Mouse (Mus musculus): ENCODE results near the gene Rps27rt. TPM values are rescaled to one million over a fixed set of nuclear protein-coding genes. Genes with fewer than 3 reads are reported as not detected.

Gene Rps27rt
- total and polyA plus RNA-seq, 2 experiments from 2014 or later: 32.8 to 281 TPM

DNA sequence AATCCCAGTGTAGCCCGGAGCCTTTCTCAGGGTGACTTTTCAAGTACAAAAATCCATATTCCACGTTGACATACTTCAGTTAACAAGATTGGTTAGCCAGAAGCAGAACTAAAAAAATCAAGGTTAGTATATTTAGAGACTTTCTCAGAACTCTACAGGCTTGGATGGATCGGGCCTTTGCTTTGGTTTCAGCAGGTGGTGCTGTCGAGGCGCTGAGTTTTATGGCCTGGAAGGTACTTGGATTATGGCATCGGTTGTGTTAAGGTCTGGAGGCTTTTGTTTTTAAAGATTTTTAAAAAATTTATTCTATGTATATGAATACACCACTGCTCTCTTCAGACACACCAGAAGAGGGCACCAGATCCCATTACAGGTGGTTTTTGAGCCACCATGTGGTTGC lies 37.0 kb downstream of the Rps27rt start:
- DNase-seq (ENCODE audit: low spot score) (no peak), ATAC-seq (no peak)
- no peak for TF ChIP-seq CTCF (IDR thresholded peaks at IDR 0.05; ENCODE audit: low read depth)
- no peaks in the 10 kb centered on the region for H3K4me1 ChIP-seq (ENCODE audit: insufficient read depth, low read length)
- no peak overlapping the region for H3K4me3 ChIP-seq (ENCODE audit: low read length)
- no peaks in the 10 kb centered on the region for H3K36me3 ChIP-seq (ENCODE audit: insufficient read depth, low read length)
- WGBS: 89% methylated on average over 6 of the region's 6 CpGs
- H3K9ac ChIP-seq (replicated peaks; ENCODE audit: low read length): no peak overlapping the region
- H3K27me3 ChIP-seq (ENCODE audit: insufficient read depth, low read length): no peaks in the 10 kb centered on the region
- H3K4me2 ChIP-seq (ENCODE audit: low read depth, low read length): no peak overlapping the region
- H3K9me3 ChIP-seq (ENCODE audit: low read length): no peaks in the 10 kb centered on the region
- no peak overlapping the region for H3K27ac ChIP-seq

DNA sequence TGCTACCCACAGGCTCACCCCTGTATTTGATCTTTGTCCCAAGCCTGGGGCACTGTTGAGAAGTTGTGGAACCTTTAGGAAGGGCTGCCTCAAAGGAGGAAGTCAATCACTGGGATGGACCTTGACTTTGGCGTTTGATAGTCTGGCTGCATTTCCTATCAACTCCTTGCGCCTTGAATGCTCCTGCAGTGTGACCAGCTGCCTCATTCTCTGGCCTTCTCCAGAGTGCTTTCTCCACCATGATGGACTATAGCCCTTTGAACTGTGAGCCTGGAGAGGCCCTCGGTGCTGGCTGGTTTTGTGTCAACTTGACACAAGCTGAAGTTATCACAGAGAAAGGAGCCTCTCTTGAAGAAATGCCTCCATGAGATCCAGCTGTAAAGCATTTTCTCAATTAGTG lies 37.9 kb downstream of the Rps27rt start:
- Histone ChIP-seq H3K9ac (replicated peaks; ENCODE audit: low read length) (no peak overlapping the region), H3K4me1 (ENCODE audit: insufficient read depth, low read length) (no peaks in the 10 kb centered on the region), H3K9me3 (ENCODE audit: low read length) (no peaks in the 10 kb centered on the region), H3K36me3 (ENCODE audit: insufficient read depth, low read length) (no peaks in the 10 kb centered on the region), H3K4me3 (ENCODE audit: low read length) (no peak overlapping the region), H3K4me2 (ENCODE audit: low read depth, low read length) (no peak overlapping the region), H3K27ac (no peak overlapping the region), H3K27me3 (ENCODE audit: insufficient read depth, low read length) (no peaks in the 10 kb centered on the region)
- TF ChIP-seq CTCF (IDR thresholded peaks at IDR 0.05; ENCODE audit: low read depth): no peak
- ATAC-seq (no peak), DNase-seq (ENCODE audit: low spot score) (no peak)
- WGBS: 91% methylated on average over 3 of the region's 3 CpGs

- TF ChIP-seq CTCF (IDR thresholded peaks at IDR 0.05; ENCODE audit: low read depth): no peak
- Histone ChIP-seq H3K9ac (replicated peaks; ENCODE audit: low read length) (no peak overlapping the region), H3K27ac (no peak overlapping the region), H3K4me3 (ENCODE audit: low read length) (no peak overlapping the region), H3K4me1 (ENCODE audit: insufficient read depth, low read length) (peaks cover 6% of the 10 kb centered on the region; the same call in 1 of the 2 replicates), H3K9me3 (ENCODE audit: low read length) (no peaks in the 10 kb centered on the region), H3K27me3 (ENCODE audit: insufficient read depth, low read length) (no peaks in the 10 kb centered on the region), H3K4me2 (ENCODE audit: low read depth, low read length) (no peak overlapping the region), H3K36me3 (ENCODE audit: insufficient read depth, low read length) (no peaks in the 10 kb centered on the region)
- ATAC-seq: no peak
- DNase-seq (ENCODE audit: low spot score): no peak
- 70% methylated on average over 2 of the region's 2 CpGs for WGBS
Measured at GRCm38 (mm10) chr9:114936687-114937086, 45.9 kb downstream of the Rps27rt start.

DNA sequence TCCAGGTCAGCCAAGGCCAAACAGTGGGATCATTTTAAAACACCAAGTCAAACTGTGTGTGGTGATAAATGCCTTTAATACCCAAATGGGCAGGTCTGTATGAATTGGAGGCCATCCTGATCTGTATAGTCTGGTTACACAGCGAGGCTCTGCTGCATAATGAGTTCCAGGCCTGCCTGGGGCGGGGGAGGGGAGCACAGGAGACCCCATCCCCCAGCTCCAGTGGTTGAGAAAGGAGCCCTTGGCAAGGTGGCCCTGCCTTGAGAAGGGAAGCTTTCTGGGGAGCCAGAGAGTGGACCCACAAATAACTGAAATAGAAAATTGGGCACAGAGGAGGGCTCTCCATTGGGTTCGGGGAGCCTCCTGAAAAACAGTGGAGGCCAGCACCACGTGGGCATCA lies 47.2 kb downstream of the Rps27rt start:
- Histone ChIP-seq H3K9me3 (ENCODE audit: low read length) (no peaks in the 10 kb centered on the region), H3K36me3 (ENCODE audit: insufficient read depth, low read length) (no peaks in the 10 kb centered on the region), H3K4me2 (ENCODE audit: low read depth, low read length) (no peak overlapping the region), H3K4me3 (ENCODE audit: low read length) (no peak overlapping the region), H3K9ac (replicated peaks; ENCODE audit: low read length) (no peak overlapping the region), H3K27me3 (ENCODE audit: insufficient read depth, low read length) (no peaks in the 10 kb centered on the region), H3K27ac (no peak overlapping the region), H3K4me1 (ENCODE audit: insufficient read depth, low read length) (peaks cover 6% of the 10 kb centered on the region; the same call in 1 of the 2 replicates)
- 86% methylated on average over 4 of the region's 4 CpGs for WGBS
- no peak for ATAC-seq
- no peak for TF ChIP-seq CTCF (IDR thresholded peaks at IDR 0.05; ENCODE audit: low read depth)
- DNase-seq (ENCODE audit: low spot score): no peak

- H3K9ac ChIP-seq (replicated peaks; ENCODE audit: low read length): 0 out of 2 replicates have a peak overlapping the region, but pooled peaks have one; percentile 76
- DNase-seq (ENCODE audit: low spot score) (no peak), ATAC-seq (peak; percentile 4; the same call in 1 of the 2 replicates)
- H3K4me2 ChIP-seq (ENCODE audit: low read depth, low read length): peak overlapping the region; percentile 93
- H3K27ac ChIP-seq: no peak overlapping the region
- no peak for TF ChIP-seq CTCF (IDR thresholded peaks at IDR 0.05; ENCODE audit: low read depth)
- no peaks in the 10 kb centered on the region for H3K36me3 ChIP-seq (ENCODE audit: insufficient read depth, low read length)
- no peaks in the 10 kb centered on the region for H3K27me3 ChIP-seq (ENCODE audit: insufficient read depth, low read length)
- H3K9me3 ChIP-seq (ENCODE audit: low read length): no peaks in the 10 kb centered on the region
- WGBS: 70% methylated on average over 11 of the region's 11 CpGs
- peaks cover 6% of the 10 kb centered on the region; the same call in 1 of the 2 replicates for H3K4me1 ChIP-seq (ENCODE audit: insufficient read depth, low read length)
- H3K4me3 ChIP-seq (ENCODE audit: low read length): peak overlapping the region; percentile 75
Measured at GRCm38 (mm10) chr9:114934231-114934630, 48.3 kb downstream of the Rps27rt start.

DNA sequence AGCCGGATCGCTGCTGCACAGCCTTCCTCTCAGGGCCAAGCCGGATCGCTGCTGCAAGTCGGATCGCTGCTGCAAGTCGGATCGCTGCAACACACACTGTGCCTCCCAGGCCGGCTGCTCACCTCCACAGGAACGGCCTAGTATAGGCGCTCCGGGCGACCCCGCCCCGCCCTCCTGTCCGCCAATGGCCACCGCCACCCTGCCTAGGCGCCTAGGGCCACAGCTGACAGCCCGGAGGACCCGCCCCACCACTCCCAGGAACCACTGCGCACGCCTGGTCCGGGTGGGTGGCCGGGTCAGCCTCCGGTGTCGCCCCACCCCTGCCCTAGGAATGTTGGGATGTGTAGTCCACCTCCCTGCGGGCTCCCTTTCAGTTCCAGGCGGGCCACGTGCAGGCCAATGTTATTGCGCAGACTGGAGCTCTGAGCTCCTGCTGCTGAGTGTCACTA lies 48.8 kb downstream of the Rps27rt start, which contains the start of gene Gpd1l:
Gpd1l (minus strand) TSS at position 265 of the 449 bp plus-strand sequence.
- Histone ChIP-seq H3K27ac (peak within 1 kb of the TSS; percentile 77), H3K36me3 (ENCODE audit: insufficient read depth, low read length) (no peaks in the 10 kb centered on the region), H3K4me1 (ENCODE audit: insufficient read depth, low read length) (peaks cover 6% of the 10 kb centered on the region; the same call in 1 of the 2 replicates), H3K27me3 (ENCODE audit: insufficient read depth, low read length) (no peaks in the 10 kb centered on the region), H3K4me2 (ENCODE audit: low read depth, low read length) (peak within 1 kb of the TSS; percentile 93), H3K4me3 (ENCODE audit: low read length) (peak within 1 kb of the TSS; percentile 75), H3K9me3 (ENCODE audit: low read length) (no peaks in the 10 kb centered on the region), H3K9ac (replicated peaks; ENCODE audit: low read length) (peak within 1 kb of the TSS; percentile 76)
- WGBS: 0% methylated on average over 30 of the region's 30 CpGs
- peak; percentile 93 for DNase-seq (ENCODE audit: low spot score)
- no peak for TF ChIP-seq CTCF (IDR thresholded peaks at IDR 0.05; ENCODE audit: low read depth)
- ATAC-seq: peak; percentile 96

GRCm38 (mm10) chr9:114933037-114933722 lies 49.4 kb downstream of the Rps27rt start:
- peak; percentile 31 for DNase-seq (ENCODE audit: low spot score)
- under 1% methylated on average over 49 of the region's 50 CpGs for WGBS

More at GRCm38 (mm10) chr9:114933037-114933722, 49.4 kb downstream of the Rps27rt start:
- peak overlapping the region; percentile 76 for H3K9ac ChIP-seq (replicated peaks; ENCODE audit: low read length)
- H3K4me1 ChIP-seq (ENCODE audit: insufficient read depth, low read length): peaks cover 6% of the 10 kb centered on the region; the same call in 1 of the 2 replicates
- H3K9me3 ChIP-seq (ENCODE audit: low read length): no peaks in the 10 kb centered on the region
- no peaks in the 10 kb centered on the region for H3K27me3 ChIP-seq (ENCODE audit: insufficient read depth, low read length)
- peak; percentile 15; the same call in 1 of the 2 replicates for ATAC-seq
- peak overlapping the region; percentile 93 for H3K4me2 ChIP-seq (ENCODE audit: low read depth, low read length)
- H3K36me3 ChIP-seq (ENCODE audit: insufficient read depth, low read length): no peaks in the 10 kb centered on the region
- H3K27ac ChIP-seq: peak overlapping the region; percentile 77
- H3K4me3 ChIP-seq (ENCODE audit: low read length): peak overlapping the region; percentile 75
- no peak for TF ChIP-seq CTCF (IDR thresholded peaks at IDR 0.05; ENCODE audit: low read depth)

Data from hindbrain, postnatal 0 days (tissue).